Mouse (Mus musculus): ENCODE data around the gene Slc45a1.

- TF ChIP-seq CTCF (conservative IDR thresholded peaks at IDR 0.05; ENCODE audit: low read length) (no peak), NANOG (IDR thresholded peaks at IDR 0.05; ENCODE audit: borderline replicate concordance, low read length) (no peak)
These were observed 29.3 kb downstream of the Slc45a1 start for GRCm38 (mm10) chr4:150622641-150623040.
